12 mouse cellular contexts compared by ENCODE assay signal in the genomic region with DNA sequence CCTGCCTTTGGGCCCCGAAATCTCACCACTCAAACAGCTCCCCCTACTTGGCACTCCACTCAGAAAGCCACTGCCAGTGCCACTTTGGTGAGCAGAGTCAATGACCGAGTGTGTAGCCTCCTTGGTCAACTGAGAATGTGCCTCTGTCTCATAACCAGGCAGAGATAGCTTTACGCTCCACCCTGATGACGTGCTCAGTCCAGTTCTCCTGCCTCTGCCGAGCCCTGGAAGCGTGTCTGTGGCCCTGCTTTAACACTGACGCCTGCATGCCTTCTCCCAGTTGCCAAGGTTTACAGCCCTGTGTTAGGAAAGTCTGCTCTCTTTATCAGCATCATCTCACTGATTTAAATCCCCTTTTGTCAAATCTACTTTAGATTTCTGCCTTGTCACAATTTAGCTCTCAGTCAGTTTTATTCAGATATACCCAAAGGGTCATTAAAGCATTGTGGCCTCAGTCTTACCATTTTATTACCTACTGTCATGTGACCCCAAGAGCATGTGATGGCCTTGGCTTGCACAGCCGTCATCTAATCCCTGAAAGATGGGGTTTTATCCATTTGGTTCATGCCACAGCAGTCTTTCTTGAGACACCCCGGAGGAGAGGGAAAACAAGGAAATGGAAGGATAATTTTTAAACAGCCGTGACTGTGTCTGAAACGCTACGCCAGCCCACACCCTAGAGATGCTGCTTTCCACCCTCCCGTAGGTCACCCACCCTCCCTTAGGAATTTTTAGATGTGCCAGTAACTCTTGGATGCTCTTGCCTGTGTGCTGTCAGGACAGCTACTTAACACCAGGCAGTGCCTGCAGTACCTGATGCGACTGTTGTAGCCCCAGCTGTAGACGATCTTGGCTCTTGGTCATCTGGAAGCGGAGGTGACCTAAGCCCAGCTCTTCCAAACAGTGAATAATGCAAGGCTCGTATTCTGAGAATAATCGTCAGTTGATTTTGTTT.
DNase-seq lines count a peak whose midpoint lies in the region; TF ChIP-seq lines count a peak whose summit lies in the region.
"Had no signal": no experiment of that assay in that cellular context is flagged by ENCODE, and none has a peak within 500 bp of the region (broad histone marks: within the 10 kb centered on the region; RNA-seq: fewer than 3 reads in every experiment).

No protein-coding gene starts in this region.

- H3K79me2 ChIP-seq in macrophage (ENCODE audit: inconsistent target) = no peaks in the 10 kb centered on the region

- no peak for TF ChIP-seq CTCF in bone marrow macrophage, adult 2 months (IDR thresholded peaks at IDR 0.05; ENCODE audit: low read depth, low read length)

- no peaks in the 10 kb centered on the region for H3K9me3 ChIP-seq in heart, embryonic 10.5 days
- H3K9me3 ChIP-seq: neural tube, embryonic 12.5 days had no signal

- H3K36me3 ChIP-seq in heart, embryonic 10.5 days = no peaks in the 10 kb centered on the region
- H3K36me3 ChIP-seq in macrophage (ENCODE audit: inconsistent target) = no peaks in the 10 kb centered on the region
- H3K36me3 ChIP-seq: neural tube, embryonic 12.5 days had no signal

- 60% methylated on average over 18 of the region's 18 CpGs for WGBS in heart, embryonic 10.5 days
- WGBS in macrophage (ENCODE audit: missing documents) = 77% methylated on average over 17 of the region's 18 CpGs

- peaks cover 32% of the 10 kb centered on the region for H3K4me1 ChIP-seq in heart, embryonic 10.5 days
- H3K4me1 ChIP-seq in bone marrow macrophage, adult 2 months (ENCODE audit: control insufficient read depth, insufficient read depth, low read length) = peaks cover 21% of the 10 kb centered on the region

- DNase-seq in heart, adult 8-10 months (ENCODE audit: low spot score) = peak; percentile 44
- DNase-seq in heart, embryonic 10.5 days (ENCODE audit: low spot score) = no peak
- peak; percentile 38 to 48 for DNase-seq in heart, adult 9 months (ENCODE audit: low spot score in 2 of 2)
- no peak for DNase-seq in kidney, adult 9 months
- DNase-seq in adrenal gland, adult (ENCODE audit: inconsistent age in 2 of 2, low spot score in 1 of 2) = no peak
- DNase-seq: cerebellum, adult 8-10 months; lung, postnatal 4 days had no signal

- no peak overlapping the region for H3K27ac ChIP-seq in heart, embryonic 10.5 days
- peak overlapping the region; percentile 50 for H3K27ac ChIP-seq in bone marrow macrophage, adult 2 months (ENCODE audit: insufficient read depth, low read depth, low read length)
- peak overlapping the region; percentile 32 for H3K27ac ChIP-seq in macrophage
- H3K27ac ChIP-seq: kidney, postnatal 0 days; liver, embryonic 14.5 days; neural tube, embryonic 12.5 days had no signal

- no peak for TF ChIP-seq POLR2A in bone marrow macrophage, adult 2 months (IDR thresholded peaks at IDR 0.05; ENCODE audit: borderline replicate concordance, low read depth, low read length)

- peaks cover 17% of the 10 kb centered on the region for H3K27me3 ChIP-seq in heart, embryonic 10.5 days (ENCODE audit: insufficient read depth, poor library complexity, severe bottlenecking)

- no peak overlapping the region for H3K4me3 ChIP-seq in heart, embryonic 10.5 days
- peak overlapping the region; percentile 18; the same call in 1 of the 2 replicates for H3K4me3 ChIP-seq in bone marrow macrophage, adult 2 months (ENCODE audit: insufficient read depth, low read length)
- no peak overlapping the region for H3K4me3 ChIP-seq in macrophage (ENCODE audit: inconsistent target)
- H3K4me3 ChIP-seq: neural tube, embryonic 12.5 days had no signal

Comparison
In these comparisons a context has a peak if more than half of its experiments do, and no peak if none do; other contexts are left out.
1. DNase-seq: peak in heart, adult 8-10 months (single experiment) and heart, adult 9 months (2 of 2); none in heart, embryonic 10.5 days (single experiment), kidney, adult 9 months (single experiment) and adrenal gland, adult (0 of 2).